Mouse (Mus musculus) telencephalon, adult 2 months (tissue): ENCODE results near the gene Rab25.
A peak's percentile ranks its signal among the peaks of the same experiment; 100 is the strongest.

Experiments used
- DNase-seq: peaks from one replicate; pipeline ENCODE4 v3.0.0-alpha.2; 2011; ENCODE audit warnings: low read depth, low spot score

Rab25 gene

DNA sequence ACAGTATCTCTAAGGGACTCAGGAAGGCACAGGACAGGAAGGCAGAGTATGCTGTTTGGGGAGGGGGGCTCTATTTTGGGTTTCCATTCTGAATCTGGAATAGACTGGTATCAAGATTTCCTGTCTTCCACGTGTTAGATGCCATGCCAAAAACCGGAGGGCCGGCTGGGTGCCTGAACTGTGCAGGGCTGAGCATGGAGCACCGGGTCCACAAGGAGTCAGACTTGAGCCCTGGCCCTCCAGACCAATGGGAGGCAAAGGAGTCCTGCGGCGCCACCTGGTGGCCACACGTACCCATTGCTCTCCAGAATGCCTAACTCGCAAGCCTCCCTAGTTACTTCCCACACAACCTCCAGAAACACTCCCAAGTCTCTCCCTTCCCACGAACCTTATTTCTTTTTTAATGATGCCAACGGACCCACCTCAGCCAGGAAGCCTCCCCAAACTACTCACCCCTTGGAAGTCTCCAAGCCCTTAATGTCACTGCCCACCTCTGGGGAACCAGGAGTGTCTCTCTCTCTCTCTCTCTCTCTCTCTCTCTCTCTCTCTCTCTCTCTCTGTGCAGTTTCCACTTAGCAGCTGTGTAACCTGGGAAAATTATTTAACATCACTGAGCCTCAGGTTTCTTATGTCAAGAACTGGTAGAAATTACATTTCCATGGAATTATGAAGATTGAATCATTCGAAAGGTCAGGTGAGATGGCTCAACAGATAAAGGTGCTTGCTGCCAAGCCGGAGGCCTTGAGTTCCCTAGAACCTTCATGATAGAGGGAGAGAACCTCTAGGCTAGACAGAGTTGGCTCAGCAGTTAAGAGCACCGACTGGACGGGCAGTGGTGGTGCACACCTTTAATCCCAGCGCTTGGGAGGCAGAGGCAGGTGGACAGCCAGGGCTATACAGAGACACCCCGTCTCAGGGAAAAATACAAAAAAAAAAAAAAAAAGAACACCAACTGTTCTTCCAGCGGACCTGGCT is 21.7 kb downstream of the Rab25 start:
- peak; percentile 77 for DNase-seq

DNA sequence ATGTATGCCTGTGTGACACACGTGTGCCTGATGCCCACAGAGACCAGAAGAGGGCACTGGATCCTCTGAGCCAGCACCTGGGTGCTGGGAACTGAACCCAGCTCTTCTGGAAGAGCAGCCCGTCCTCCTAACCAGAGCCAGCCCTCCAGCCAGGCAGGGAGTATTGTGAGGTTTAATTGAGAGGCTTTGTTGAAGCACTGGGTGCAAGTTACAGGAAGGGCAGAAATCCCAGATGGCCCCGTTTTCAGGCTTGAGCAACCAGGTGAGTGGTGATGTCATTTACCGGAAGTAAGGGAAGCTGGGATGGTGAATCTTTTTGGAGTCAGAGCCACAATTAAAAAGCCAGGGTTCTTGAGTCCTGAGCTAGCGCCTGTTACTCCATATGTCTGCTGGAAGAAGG is 23.1 kb downstream of the Rab25 start:
- no peak for DNase-seq

DNA sequence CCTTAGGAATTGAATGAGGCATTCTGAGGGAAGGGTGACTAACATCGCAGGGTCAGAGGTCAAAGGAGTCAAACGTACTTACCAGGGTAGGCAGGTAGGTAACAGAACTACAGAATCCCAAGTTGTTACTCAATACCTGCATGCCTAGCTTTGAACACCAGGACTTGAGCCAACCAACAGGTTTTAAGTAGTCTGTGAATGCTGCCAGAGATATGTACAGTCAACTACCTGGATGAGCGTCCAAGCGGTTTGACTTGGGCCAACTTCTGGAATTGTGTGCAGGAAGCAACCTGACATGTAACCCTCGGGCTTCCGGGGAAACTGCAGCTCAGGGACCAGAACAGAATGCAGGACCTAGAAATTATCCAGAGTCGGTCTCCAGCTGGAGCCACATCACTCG is 25.1 kb downstream of the Rab25 start:
- no peak for DNase-seq

DNA sequence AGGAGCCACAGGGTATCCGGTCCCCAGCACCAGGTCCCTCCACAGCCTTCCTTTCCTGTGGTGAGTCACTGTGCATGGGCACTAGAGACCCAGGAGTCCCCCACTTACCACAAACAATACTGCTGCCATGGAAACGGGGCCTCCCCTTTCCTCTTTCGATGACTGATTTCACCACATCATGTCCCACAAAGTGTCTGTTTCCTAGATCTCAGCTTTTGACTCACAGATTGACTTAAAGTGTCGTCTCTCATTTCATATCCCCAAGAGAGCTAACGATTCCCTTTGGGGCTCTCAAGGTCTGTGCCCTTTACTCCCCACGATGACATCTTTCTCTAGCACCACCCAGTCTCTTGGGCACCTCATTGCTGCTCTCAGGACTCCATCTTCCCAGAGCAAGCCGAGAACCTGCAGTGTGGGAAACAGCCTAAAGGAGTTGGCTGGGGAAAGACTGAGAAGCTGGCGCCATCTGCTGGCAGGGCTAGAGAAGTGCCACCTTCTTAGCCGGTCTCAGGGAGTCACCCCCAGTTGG is 26.2 kb downstream of the Rab25 start:
- no peak for DNase-seq

DNA sequence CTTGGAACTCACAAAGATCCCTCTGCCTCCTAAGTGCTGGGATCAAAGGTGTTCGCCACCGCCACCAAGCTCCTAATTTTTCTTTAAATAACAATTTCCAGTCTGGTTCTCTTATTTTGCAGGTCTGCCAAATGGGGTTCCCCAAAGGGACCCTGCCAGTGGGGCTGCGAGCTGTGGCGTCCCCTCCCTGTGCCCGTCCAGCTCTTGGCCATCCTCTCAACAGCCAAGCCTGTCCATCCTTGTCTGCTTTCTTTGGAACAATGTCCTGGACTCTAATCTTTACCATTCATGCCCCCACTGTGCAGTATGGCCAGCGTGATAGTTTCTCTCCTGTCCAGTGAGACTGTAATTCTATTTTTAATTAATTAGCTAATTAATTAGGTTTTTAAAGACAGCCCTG is 26.9 kb downstream of the Rab25 start:
- no peak for DNase-seq

DNA sequence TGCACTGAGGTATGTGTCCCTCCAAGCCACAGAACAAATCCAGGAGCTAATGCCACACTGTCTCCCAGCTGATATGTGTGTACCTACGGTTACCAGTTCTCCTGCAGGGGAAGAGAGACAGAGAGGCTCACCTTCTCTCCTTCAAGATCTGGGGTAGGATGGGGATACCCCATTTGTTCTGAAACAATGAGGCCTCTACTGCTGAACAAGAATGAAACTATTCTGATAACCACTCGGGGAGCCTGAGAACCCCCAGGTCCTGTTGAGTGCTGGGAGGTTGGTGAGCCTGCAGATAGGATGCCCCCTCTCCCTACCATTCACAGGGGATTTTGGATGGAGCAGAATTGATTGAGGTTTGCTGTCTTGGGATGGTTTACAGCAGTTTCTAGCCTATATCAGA is 28.0 kb downstream of the Rab25 start:
- no peak for DNase-seq

DNA sequence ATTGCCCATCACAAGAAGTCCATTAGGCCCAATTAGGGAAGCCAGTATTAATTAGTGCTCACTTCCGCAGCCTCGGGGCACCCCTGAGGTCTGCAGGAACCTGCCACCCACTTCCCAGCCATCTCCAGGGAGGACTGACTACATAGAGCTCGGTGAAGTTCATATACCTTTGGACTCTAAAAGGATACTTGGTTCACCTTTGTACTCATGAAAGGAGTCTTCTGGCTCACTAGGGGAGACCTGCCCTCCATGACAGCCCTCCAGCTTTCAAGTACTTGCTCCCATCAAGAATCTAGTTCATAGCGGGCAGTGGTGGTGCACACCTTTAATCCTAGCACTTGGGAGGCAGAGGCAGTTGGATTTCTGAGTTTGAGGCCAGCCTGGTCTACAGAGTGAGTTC is 29.7 kb downstream of the Rab25 start:
- DNase-seq: no peak

DNA sequence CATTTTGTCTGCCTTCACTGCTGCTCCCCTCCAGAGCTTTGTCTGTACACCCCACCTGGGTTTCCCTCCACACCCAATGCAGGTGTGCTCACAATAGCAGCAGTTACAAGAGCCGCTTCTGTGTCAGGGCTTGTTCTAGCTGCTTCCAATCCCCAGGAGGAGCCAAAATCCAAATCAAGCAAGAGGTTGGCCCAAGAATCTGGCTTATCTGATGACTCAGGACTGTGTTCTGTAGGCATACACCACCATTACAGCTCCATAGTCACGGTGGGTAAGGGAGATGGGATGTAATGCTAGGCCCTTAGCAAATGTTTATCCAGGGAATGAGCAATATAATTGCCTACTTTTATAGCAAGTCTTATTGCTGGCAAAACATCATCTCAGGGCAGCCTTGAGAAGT is 31.7 kb downstream of the Rab25 start:
- no peak for DNase-seq

DNA sequence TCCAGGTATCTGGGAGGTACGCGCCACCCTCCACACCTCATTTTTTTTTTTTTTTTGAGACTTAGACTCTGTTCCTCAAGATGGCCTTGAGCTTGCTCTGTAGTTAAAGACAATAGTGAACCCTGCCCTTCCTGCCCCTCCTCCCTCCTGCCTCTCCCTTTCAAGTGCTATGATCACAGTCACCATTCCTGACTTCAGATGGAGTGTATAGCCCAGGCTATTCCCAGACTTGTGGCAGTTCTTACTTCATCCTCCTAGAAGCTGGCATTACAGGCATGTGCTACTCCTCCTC is 33.1 kb downstream of the Rab25 start:
- no peak for DNase-seq

DNA sequence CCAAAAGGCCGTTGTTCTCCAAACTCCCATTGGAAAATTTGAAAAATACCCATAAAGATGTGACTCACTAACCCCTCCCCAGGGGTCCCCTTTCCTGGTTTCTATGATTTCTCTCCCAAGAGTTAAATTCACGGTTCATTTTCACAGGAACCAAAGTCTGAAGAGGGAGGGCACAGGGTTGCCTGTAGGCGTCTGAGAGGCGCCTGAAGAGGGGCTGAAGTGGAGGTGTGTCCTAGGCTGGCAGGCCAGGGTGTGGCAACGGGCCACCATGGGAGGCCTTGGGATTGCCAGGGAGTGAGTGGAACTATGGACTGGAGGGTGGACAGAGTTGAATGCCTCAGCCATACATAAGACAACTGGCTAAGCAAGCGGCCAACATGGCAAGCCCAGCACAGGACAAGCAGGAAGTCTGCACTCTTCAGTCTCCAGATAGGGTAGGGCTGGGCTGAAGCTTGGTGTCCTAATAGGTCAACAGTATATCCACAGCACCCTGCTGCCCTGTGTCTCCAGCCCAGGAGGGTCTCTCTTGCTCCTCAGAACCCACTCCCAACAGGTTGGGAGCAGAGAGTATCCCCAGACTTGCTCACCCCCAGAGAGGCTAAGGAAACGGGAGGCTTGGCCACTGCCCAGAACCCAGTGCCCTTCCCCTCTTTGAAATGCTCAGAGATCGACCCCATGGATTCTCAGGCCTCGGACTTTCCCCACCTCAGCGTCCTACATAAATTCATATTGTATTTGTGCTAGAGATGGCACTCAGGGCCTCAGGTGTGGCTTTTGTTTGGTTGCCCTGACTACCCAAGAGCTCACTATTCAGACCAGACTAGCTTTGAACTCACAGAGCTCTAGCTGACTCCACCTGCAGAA is 33.6 kb downstream of the Rab25 start:
- no peak for DNase-seq

DNA sequence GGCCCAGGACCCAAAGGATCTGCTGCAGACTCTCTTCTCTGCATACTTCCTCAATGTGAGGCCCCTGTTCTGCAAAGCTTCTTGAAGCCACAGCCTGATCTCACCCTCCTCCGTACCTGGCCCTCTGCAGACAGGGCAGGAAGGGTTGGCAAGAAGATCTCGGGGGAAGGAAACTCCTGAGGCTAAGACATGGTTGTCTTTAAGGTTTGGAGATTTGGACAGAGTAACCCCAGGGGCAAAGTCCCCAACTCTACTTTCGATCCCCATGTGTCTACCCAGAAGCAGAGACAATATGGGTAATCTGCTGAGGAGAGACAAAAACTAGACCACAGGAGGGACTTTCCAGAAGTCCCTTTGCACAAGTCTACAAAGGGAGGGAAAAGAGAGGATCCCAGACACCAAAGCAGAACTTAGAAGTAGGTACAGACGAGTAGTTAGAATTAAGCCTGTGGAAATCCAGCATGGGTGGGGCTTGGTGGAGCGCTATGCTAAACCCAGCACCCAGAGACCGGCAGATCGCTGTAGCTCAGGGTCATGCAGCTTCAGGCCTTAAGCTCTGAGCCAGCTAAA is 34.5 kb downstream of the Rab25 start:
- no peak for DNase-seq

DNA sequence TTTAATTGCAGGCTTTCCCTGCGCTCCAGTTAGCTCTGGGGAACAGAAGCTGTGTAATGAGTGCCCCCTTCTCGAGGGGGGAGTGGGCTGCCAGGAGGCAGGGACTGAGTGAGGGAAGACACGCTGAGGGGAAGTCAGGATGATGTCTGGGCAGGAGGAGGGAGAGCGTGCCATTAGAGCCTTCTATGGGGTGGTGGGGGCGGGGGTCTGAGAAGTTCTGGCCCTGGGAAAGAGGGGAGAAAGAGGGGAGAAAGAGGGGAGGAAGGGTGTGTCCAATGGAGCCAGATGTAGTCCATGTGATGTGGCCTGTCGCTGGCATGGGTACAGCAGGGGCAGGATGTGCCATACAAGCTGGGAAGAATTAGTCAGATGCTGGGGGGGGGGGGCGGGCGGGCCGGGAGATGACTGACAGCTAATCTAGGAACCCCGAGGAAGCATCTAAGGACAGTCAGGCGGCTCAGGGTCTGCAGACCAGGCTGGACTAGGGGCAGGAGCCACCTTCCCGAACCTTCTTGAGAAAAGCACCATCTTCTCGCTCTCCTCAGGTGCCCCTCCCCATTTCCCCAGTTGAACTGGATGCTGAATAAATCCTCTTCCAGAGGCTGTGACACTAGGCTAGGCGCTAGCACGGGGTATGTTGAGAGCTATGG is 35.1 kb downstream of the Rab25 start:
- DNase-seq: no peak

DNA sequence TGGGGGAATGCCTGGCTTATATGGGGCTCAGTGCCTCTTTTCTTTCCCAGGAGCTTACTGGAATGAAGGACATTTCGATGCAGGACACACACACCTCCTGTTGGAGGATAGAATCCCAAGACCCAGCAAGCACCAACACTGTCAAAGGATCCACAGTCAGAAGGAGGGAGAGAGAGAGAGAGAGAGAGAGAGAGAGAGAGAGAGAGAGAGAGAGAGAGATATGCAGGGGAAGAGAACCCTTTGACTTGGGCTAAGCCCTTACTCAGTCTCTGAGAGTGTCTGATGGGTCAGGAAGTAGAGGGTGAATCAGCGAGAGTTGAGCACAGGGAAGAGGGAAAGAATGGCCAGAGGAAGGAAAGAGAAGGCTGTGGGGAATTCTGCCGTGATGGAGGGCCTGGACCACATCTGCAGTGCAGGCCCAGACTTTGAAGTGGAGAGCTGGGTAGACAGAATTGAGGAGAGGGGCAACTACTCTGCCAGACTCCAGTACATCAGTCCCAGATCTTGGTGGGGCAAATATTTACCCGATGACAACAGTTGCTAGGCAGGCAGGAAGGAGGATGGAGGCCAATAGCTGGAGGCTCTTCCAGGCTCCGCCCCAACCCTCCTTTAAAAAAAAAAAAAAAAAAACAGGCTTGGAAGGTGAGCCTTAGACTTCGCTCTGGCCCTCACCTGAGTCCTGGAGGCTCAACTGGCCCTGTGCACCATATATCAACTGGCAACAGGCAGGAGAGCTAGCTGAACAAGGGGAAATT is 35.8 kb downstream of the Rab25 start:
- DNase-seq: no peak

DNA sequence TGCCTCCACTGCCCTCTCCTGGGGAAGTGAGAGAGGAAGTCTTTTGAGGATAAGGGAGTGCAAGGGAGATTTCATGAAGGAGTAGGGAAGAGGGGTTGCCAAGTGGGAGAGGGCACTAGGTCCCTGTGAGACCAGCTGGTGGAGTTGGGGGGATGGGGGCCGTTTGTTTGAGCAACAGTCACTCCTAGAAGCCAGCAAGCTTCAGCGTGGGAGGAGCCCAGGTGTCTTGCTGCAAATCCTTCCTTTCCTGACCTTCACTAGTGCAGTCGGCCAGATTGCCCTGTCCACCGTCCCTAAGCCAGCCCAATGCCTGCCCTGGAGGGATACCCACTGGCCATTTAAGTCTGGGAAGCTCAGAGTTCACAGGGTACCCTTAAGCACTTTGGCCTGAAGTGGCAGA is 36.5 kb downstream of the Rab25 start:
- no peak for DNase-seq

DNA sequence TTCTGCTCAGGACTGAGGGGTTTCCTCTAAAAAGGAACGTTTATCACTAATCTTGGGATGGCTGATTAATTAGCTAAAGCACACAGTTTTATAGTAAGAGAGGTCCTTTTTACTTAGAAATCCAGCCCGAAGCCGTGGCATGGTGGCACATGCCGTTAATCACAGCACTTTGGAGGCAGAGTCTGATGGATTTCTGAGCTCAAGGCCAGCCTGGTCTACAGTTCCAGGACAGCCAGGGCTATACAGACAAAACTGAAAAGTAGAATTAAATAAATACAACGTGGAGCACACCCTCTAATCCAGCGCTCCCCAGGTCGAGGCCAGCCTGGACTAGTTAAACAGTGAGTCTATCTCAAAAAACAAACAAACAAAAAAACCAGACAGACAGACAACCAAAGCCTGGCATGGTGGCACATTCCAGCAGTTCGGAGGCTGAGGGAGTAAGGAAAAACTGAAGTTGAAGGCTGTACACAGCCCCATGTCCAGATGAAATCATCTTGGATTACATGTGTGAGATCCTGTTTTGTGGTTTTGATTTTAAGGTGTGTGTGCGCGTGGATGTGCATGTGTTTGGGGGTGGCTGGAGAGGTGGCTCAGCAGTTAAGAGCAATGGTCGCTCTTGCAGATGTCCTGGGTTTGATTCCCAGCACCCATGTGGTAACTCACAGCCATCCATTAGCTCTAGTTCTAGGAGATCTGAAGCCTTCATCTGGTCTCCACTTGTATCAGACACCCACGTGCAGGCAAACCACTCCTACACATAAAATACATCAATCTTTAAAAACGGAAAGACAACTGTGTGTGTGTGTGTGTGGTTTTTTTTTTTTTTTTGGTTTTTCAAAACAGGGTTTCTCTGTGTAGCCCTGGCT is 37.4 kb downstream of the Rab25 start:
- no peak for DNase-seq

DNA sequence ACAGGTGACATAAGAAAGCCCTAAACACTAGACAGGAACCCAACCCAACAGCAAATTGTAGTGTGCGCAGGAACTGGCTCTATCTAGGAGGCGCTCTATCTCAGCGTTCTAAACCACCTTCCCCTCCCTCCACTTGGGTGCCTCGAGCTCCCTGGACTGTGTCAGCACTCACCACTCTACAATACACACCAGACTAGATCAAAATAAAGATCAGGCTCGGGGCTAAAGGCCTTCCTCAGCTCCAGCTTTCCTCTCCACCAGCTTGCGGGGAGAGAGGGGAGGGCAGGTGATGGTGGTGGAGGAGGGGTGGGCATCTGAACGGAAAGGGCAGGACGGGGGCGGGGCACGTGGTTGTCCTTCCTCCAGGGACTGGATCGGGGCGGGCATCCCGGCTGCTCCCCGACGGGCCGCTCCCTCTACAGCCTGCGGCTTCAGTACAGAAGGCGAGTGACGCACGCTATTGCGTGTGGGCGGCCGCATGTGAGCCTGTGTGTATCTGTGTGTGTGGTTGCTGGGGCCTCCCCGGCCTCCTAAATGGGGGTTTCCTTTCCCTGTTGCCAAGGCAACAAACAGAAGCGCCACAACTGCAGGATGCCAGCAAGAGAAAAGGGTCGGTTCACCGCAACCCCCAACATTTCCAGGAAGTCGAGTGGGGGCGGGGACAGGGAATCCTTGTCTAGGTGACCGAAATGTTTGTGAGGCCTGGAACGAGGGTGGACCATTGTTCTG is 38.2 kb downstream of the Rab25 start, which contains the start of gene Lmna:
Gene Lmna (minus strand): TSS at position 265 of the 729 bp plus-strand sequence.
- DNase-seq: peak; percentile 90

DNA sequence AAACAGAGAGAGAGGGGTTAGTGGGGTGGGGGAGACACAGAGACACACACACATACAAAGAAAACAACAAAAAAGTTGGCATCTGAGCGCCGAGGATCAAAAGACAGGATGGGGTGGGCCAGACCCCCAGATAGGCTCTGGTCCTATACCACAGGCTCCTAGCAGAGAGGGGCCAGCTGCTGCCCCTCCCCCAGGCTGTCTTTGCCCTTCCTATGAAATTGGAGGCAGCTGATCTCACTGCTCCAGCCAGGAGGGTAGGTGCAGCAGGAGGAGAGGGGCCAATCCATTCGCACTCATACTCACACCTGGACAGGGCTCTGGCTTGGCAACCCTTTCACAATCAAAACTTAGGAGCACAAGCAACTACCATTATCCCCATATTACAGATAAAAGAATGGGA is 38.9 kb downstream of the Rab25 start:
- no peak for DNase-seq

DNA sequence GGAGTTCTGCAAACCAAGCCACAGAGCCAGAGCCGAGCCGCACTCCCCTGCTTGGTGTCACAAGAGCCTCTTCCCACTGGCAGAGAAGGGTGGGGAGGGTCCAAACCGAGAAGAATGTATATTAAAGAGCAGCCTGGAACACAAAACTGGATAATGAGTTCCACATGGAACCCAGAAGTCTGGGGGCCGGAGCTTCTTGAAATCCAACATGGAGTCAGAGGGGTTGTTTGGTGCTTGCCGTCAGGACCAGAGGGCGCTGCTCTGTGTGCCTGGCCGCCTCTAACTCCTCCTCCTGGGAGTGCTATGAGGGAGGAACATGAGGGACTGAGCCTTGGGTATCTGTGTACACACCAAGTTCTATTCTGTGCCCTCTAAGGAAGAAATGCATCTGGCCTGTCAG is 42.3 kb downstream of the Rab25 start:
- no peak for DNase-seq

DNA sequence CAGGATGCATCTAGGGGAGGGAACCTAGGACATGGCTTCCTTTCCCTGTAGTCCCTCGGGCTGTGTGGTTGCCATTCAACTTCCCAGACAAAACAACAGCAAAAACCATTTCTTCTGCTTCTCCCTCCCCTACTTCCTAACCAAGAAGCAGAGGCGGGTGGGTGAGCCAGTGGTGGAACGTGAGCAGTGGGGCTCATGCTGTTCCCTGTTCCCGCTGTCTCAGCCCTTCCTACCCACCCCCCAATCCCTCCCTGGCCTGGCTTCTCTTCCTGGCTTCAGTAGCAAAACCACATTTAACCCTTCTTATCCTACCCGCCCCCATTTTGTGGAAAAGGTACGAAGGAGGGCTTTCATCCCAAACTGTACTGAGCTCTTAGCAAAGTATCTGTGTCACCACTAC is 43.0 kb downstream of the Rab25 start:
- DNase-seq: no peak
